Mouse (Mus musculus) spleen, adult 18-20 months (tissue): ENCODE measurements around the gene Peli2.

ENCODE experiments used
- DNase-seq, 2 experiments: peaks; one replicate each; pipeline ENCODE4 v3.0.0; 2022; ENCODE audit warnings: mixed read lengths in 2 of 2

Peli2 gene

GRCm38 (mm10) chr14:48295410-48295809, 174.8 kb downstream of the Peli2 start:
- no peak for DNase-seq

GRCm38 (mm10) chr14:48295815-48296271, 175.2 kb downstream of the Peli2 start:
- DNase-seq = no peak

- no peak for DNase-seq
Observed at GRCm38 (mm10) chr14:48296820-48297219, 176.2 kb downstream of the Peli2 start.

GRCm38 (mm10) chr14:48302471-48303186, 182.0 kb downstream of the Peli2 start:
- DNase-seq = no peak

- no peak for DNase-seq
Observed at GRCm38 (mm10) chr14:48303235-48303634, 182.6 kb downstream of the Peli2 start.

- DNase-seq = no peak
Observed at GRCm38 (mm10) chr14:48303841-48304240, 183.2 kb downstream of the Peli2 start.

- DNase-seq = no peak
Observed at GRCm38 (mm10) chr14:48313234-48313633, 192.6 kb downstream of the Peli2 start.

- DNase-seq = no peak
Observed at GRCm38 (mm10) chr14:48316396-48316795, 195.8 kb downstream of the Peli2 start.

GRCm38 (mm10) chr14:48323771-48324459, 203.3 kb downstream of the Peli2 start:
- DNase-seq = no peak

GRCm38 (mm10) chr14:48324460-48324850, 203.8 kb downstream of the Peli2 start:
- no peak for DNase-seq

GRCm38 (mm10) chr14:48327746-48328145, 207.1 kb downstream of the Peli2 start:
- DNase-seq = no peak

- DNase-seq = no peak
Observed at GRCm38 (mm10) chr14:48329716-48330365, 209.2 kb downstream of the Peli2 start.
